Mouse (Mus musculus): ENCODE results near the gene A730061H03Rik.

A730061H03Rik gene

DNA sequence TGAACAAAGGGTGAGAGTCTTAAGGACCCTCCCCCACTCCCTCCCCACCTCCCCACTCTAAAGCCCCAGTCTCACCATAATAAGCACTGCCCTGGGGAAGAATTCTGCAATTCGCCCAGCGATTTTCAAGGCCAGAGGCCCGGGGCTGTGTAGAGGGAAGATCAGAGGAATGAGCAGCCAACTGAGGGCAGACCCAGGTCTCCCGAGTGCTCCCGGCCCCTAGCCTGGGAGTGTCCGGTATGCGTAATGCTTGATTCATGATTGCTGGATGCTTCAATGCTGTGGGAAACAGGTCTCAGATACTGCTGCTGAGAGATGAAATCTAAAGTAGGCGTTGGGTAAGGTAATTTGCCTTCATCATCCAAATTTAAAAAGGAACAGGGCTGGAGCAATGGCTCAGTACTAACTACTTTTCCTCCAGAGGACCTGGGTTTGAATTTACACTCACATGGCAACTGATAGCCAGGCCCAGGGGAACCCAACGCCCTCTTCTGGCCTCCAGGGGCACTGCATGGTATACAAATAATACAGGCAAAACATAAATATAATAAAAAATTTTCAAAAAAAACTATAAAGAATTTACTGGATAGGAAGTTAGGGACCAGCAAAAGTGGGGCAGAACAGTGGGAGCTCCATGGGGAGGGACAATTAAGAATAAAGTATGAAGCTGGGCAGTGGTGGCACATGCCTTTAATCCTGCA lies 21.9 kb upstream of the A730061H03Rik start:
- no peak for DNase-seq (ENCODE audit: low spot score in 2 of 2)

DNA sequence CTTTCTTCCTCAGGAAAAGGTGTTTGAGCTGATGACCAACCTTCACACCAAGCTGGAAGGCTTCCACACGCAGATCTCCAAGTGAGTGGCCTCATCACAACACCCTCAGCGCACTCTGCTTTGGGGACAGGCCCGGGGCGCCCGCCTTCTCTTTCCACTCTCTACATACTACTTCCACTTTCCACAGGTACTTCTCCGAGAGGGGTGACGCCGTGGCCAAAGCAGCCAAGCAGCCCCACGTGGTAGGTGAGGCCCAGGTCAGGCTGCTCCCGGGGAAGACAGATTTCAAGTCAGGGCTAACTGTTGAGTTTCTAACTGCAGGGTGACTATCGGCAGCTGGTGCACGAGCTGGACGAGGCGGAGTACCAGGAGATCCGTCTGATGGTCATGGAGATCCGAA lies 20.5 kb upstream of the A730061H03Rik start:
- DNase-seq (ENCODE audit: low spot score in 2 of 2), result no peak

DNA sequence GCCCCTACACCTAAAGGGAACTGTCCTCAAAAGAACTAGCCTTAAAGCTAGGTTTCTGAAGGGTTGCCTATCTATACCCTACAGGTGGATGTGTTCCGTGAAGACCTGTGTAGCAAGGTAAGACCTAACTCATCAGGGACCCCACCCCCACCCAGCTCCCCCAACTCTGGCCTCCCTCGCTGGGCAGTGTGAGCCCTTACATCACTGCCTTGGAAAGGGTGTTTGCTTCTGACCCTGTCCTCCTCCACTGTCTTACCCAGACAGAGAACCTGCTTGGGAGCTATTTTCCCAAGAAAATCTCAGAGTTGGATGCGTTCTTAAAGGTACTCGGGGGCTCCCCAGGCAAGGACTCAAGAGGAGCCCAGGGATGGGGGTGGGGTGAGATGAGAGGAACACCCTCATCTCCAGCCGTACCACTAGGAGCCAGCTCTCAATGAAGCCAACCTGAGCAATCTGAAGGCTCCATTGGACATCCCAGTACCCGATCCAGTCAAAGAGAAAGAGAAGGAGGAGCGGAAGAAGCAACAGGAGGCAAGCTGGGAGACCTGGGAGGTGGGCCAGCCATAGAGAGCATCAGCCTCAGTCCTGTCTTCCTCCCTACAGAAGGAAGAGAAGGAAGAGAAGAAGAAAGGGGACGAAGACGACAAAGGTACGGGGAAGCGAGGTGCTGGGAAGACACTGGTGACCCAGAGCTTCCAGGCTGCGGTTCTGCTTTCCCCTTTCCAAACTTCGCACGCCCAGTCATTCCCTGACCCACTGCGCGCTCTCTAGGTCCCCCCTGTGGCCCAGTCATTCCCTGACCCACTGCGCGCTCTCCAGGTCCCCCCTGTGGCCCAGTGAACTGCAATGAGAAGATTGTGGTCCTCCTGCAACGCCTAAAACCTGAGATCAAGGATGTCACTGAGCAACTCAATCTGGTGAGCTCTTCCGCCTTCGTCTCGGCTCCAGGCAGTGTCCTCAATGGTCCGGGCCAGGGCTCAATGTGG lies 19.6 kb upstream of the A730061H03Rik start:
- no peak for DNase-seq (ENCODE audit: low spot score in 2 of 2)

- DNase-seq (ENCODE audit: low spot score in 2 of 2), result peak in 1 of 2 experiments; percentile 70
Measured at GRCm38 (mm10) chr14:55578668-55579269, 18.6 kb upstream of the A730061H03Rik start.

DNA sequence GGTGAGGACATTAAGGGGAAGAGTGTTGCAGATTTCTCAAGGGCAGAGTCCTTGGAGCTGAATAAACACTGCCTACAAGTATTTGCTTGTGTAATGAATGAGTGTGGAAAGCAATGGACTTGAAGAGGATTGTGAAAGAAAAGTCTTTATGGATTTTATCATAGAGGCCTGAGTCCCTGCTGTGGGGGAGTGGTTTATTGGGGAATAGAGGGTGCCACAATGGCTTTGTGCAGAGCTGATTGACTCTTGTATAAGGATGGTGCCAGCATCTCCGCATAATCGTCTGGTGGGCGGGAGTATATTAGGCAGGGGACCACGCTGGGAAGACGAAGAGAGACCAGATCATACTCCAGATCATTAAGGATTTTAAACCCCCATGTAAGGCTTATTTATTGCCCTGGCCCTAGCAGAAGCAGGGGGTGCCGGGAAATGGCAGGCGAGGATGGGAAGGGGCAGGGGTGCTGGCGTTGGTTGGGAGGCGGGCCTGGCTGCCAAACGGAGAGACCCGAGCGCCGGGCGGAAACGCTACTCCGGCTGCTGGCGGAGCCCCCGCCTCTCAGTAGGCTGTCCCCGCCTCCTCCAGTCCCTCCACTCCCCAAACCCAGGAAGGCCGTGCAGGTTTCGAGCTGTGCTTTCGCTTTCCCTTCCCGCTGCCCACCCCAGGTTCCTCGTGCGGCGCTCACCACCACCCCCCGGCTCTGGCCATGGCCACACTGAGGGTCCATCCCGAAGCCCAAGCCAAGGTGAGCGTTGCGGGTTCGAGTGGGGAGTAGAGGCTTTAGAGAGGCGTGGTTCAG lies 17.9 kb upstream of the A730061H03Rik start, which contains the start of gene Psme1:
Psme1 (plus strand) TSS at position 253 of the 797 bp plus-strand sequence.
- peak; percentile 84 to 88 for DNase-seq (ENCODE audit: low spot score in 2 of 2)

- no peak for DNase-seq (ENCODE audit: low spot score in 2 of 2)
Measured at GRCm38 (mm10) chr14:55576376-55576775, 16.2 kb upstream of the A730061H03Rik start.

GRCm38 (mm10) chr14:55575711-55576110 lies 15.5 kb upstream of the A730061H03Rik start:
- peak in 1 of 2 experiments; percentile 37 for DNase-seq (ENCODE audit: low spot score in 2 of 2)

- peak; percentile 70 to 73 for DNase-seq (ENCODE audit: low spot score in 2 of 2)
Measured at GRCm38 (mm10) chr14:55575302-55575701, 15.1 kb upstream of the A730061H03Rik start, which contains the start of gene Fitm1. TSS of gene Fitm1 (plus strand) at chr14:55575617.

- DNase-seq (ENCODE audit: low spot score in 2 of 2), result no peak
Measured at GRCm38 (mm10) chr14:55571760-55572159, 11.6 kb upstream of the A730061H03Rik start.

GRCm38 (mm10) chr14:55570588-55570987 lies 10.4 kb upstream of the A730061H03Rik start:
- DNase-seq (ENCODE audit: low spot score in 2 of 2), result no peak

DNA sequence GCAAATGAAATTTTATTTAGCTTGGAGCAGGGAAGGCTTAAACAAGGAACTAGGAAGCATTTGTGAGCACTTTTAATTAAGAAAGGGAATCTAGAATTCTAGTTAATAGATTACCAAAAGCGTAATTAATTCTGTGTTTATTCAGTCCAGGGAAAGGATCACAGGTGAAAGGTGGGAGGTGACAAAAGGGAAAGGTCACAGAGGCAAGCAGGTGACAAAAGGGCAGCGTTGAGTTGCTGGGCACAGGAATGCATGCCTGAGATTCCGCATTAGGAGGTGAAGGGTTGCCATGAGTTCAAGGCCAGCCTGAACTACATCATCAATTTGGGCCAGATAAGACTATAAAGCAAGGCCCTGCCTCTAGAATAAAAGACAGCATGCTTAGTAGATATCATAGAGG lies 7.3 kb upstream of the A730061H03Rik start:
- no peak for DNase-seq (ENCODE audit: low spot score in 2 of 2)

DNA sequence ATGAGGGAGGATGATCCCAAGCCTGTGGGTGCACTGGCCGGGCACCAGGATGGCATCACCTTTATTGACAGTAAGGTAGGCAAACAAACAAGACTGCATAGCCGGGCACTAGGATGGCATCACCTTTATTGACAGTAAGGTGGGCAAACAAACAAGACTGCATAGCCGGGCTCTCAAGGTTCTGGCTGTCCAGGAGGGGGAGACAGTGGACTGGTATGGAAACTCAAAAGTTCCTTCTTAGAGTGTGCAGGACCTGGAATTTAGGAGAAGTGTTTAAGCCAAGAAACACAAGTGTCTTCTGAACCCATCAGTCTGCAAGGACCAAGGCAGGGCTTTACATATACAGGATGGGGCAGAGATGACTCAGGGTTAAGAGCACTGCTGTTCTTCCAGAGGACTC lies 5.5 kb upstream of the A730061H03Rik start:
- no peak for DNase-seq (ENCODE audit: low spot score in 2 of 2)

- DNase-seq (ENCODE audit: low spot score in 2 of 2), result no peak
Measured at GRCm38 (mm10) chr14:55563249-55563648, 3.0 kb upstream of the A730061H03Rik start.

DNA sequence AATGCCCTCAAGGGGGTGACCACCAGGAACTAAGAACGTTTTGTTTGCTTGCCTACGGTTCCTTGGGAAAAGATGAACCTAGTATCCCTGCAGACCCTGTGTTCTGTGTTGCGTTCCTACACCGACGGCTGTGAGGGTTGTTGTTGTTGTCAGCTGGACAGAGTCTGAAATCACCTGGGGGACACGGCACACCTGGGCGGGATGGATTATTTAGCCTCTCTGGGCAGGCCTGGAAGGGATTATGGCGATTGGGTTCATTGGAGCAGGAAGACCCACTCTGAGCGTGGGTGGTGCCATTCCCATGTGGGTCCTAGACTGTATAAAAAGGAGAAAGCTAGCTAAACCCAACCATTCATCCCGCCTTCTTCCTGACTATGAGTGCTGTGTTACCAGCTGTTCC lies 1.7 kb upstream of the A730061H03Rik start:
- no peak for DNase-seq (ENCODE audit: low spot score in 2 of 2)

DNA sequence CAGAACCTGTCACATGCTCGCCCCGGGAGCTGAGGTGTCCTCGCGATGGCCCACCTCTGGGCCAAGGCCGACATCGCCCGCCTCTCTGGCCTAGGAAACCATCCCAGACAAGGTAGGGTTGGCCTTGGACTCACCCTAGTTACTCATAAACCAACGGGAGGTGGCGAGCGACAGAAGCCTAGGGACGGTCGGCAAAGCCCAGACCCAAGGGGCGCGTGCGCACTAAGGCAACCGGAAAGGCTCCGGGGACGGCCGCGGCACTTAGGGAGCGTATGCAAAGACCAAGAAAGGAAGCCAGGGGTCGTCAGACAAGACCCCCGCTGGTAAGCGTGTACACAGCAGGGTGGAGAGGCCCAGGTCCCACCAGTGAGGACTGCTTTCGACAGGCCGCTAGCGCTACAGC lies 406 bp downstream of the A730061H03Rik start, which contains the start of gene Dcaf11:
Dcaf11 (plus strand) TSS at position 208 of the 403 bp plus-strand sequence.
- DNase-seq (ENCODE audit: low spot score in 2 of 2), result peak; percentile 91 to 93

- DNase-seq (ENCODE audit: low spot score in 2 of 2), result no peak
Measured at GRCm38 (mm10) chr14:55558740-55559448, 1.3 kb downstream of the A730061H03Rik start.

GRCm38 (mm10) chr14:55557587-55557986 lies 2.6 kb downstream of the A730061H03Rik start:
- DNase-seq (ENCODE audit: low spot score in 2 of 2), result no peak

DNA sequence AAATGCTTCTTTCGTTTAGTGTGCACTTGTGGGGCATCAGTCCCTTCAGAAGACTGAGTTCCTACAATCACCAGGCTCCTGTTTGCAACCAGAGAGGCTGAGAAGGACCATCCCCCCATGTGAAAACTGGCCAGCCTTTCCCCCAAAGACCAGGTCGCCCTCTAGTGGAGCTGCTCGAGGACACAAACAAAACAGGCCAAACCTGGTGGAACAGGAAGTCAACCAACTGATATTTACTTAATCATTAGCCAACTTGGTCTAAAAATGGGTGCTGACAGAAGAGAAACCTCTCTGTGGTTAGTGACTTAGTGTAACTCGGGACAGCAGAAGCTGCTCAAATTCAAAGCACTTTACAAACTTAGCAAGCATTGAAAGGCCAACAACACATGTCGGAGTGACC lies 3.2 kb downstream of the A730061H03Rik start:
- DNase-seq (ENCODE audit: low spot score in 2 of 2), result peak; percentile 76 to 79

DNA sequence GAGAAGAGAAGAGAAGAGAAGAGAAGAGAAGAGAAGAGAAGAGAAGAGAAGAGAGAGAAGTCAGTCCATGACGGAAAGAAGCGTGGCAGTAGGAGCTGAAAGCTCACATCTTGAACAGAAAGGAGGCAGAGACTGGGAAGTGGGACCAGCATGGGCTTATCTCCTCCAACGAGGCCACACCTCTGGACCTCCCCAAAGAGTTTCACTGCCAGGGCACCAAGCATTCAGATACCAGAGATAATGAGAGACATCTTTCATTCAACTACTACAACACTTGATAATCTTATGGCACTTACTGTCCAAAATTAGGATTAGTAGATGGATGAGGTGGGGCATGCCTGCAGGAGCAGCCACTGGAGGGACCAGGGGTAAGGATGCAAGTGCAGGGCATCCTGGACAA lies 4.4 kb downstream of the A730061H03Rik start:
- DNase-seq (ENCODE audit: low spot score in 2 of 2), result no peak

- no peak for DNase-seq (ENCODE audit: low spot score in 2 of 2)
Measured at GRCm38 (mm10) chr14:55554635-55555034, 5.6 kb downstream of the A730061H03Rik start.
